Mouse (Mus musculus): ENCODE data around the gene Klhl29. TPM values are rescaled to one million over a fixed set of nuclear protein-coding genes. Genes with fewer than 3 reads are reported as not detected.

Gene Klhl29
- polyA plus RNA-seq, 1 experiment = not detected

GRCm38 (mm10) chr12:5330496-5331070 lies 44.9 kb downstream of the Klhl29 start:
- no peaks in the 10 kb centered on the region for H3K79me3 ChIP-seq (ENCODE audit: low read depth)
- no peaks in the 10 kb centered on the region for H3K79me2 ChIP-seq (ENCODE audit: control insufficient read depth, insufficient read depth)
- no peaks in the 10 kb centered on the region for H3K27me3 ChIP-seq (ENCODE audit: control insufficient read depth, insufficient read depth, insufficient read length)
- no peaks in the 10 kb centered on the region for H3K36me3 ChIP-seq (ENCODE audit: control insufficient read depth, insufficient read depth)
- no peak for TF ChIP-seq CTCF (IDR thresholded peaks at IDR 0.05; ENCODE audit: control insufficient read depth, insufficient read depth, insufficient read length)
- TF ChIP-seq MYOG (IDR thresholded peaks at IDR 0.05; ENCODE audit: control insufficient read depth, extremely low read depth, insufficient read length) = no peak
- TF ChIP-seq CEBPB (IDR thresholded peaks at IDR 0.05; ENCODE audit: low read depth) = no peak
- no peak for TF ChIP-seq USF1 (IDR thresholded peaks at IDR 0.05; ENCODE audit: low read depth)
- no peak overlapping the region for H3K4me3 ChIP-seq (ENCODE audit: insufficient read depth, poor library complexity, severe bottlenecking)
- no peak overlapping the region for H3ac ChIP-seq (ENCODE audit: control insufficient read depth, insufficient read length, low read depth)

- no peaks in the 10 kb centered on the region for H3K79me2 ChIP-seq (ENCODE audit: control insufficient read depth, insufficient read depth)
- no peaks in the 10 kb centered on the region for H3K36me3 ChIP-seq (ENCODE audit: control insufficient read depth, insufficient read depth)
- no peak overlapping the region for H3ac ChIP-seq (ENCODE audit: control insufficient read depth, insufficient read length, low read depth)
- no peaks in the 10 kb centered on the region for H3K79me3 ChIP-seq (ENCODE audit: low read depth)
- no peak overlapping the region for H3K4me3 ChIP-seq (ENCODE audit: insufficient read depth, poor library complexity, severe bottlenecking)
- H3K27me3 ChIP-seq (ENCODE audit: control insufficient read depth, insufficient read depth, insufficient read length) = no peaks in the 10 kb centered on the region
- TF ChIP-seq MAX (IDR thresholded peaks at IDR 0.05) = no peak
- TF ChIP-seq FOSL1 (IDR thresholded peaks at IDR 0.05; ENCODE audit: insufficient read depth, low read length, poor library complexity, severe bottlenecking) = no peak
- no peak for TF ChIP-seq CEBPB (IDR thresholded peaks at IDR 0.05; ENCODE audit: low read depth)
- TF ChIP-seq MYOD1 (IDR thresholded peaks at IDR 0.05; ENCODE audit: control insufficient read depth, insufficient read length, low read depth) = no peak
- TF ChIP-seq MYOG (IDR thresholded peaks at IDR 0.05; ENCODE audit: control insufficient read depth, extremely low read depth, insufficient read length) = no peak
- TF ChIP-seq USF1 (IDR thresholded peaks at IDR 0.05; ENCODE audit: low read depth) = no peak
- no peak for TF ChIP-seq CTCF (IDR thresholded peaks at IDR 0.05; ENCODE audit: control insufficient read depth, insufficient read depth, insufficient read length)
These were observed 52.9 kb downstream of the Klhl29 start for GRCm38 (mm10) chr12:5322444-5323087.

DNA sequence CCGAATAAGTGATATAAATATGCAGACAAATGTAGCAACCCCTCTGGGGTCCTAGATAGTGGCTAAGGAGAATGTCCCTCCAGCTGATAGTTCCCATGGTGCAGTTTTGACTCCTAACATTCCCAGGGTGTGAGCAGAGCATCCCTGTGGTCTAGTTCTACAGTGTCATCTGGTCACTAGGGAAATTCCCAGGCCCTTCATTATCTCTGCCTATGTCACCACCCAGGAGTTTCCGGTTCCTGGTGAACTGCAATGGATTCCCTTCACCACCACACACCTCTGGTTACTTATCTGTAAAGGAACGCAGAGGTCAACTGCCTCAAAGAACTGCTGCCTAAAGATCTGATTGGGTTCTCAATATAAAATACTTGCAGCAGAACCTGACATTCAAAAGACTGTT lies 54.5 kb downstream of the Klhl29 start:
- Histone ChIP-seq H3K79me2 (ENCODE audit: control insufficient read depth, insufficient read depth) (no peaks in the 10 kb centered on the region), H3K27me3 (ENCODE audit: control insufficient read depth, insufficient read depth, insufficient read length) (no peaks in the 10 kb centered on the region), H3K79me3 (ENCODE audit: low read depth) (no peaks in the 10 kb centered on the region), H3K4me3 (ENCODE audit: insufficient read depth, poor library complexity, severe bottlenecking) (no peak overlapping the region), H3ac (ENCODE audit: control insufficient read depth, insufficient read length, low read depth) (no peak overlapping the region), H3K36me3 (ENCODE audit: control insufficient read depth, insufficient read depth) (no peaks in the 10 kb centered on the region)
- TF ChIP-seq FOSL1 (IDR thresholded peaks at IDR 0.05; ENCODE audit: insufficient read depth, low read length, poor library complexity, severe bottlenecking) (no peak), CTCF (IDR thresholded peaks at IDR 0.05; ENCODE audit: control insufficient read depth, insufficient read depth, insufficient read length) (no peak), CEBPB (IDR thresholded peaks at IDR 0.05; ENCODE audit: low read depth) (no peak), MYOD1 (IDR thresholded peaks at IDR 0.05; ENCODE audit: control insufficient read depth, insufficient read length, low read depth) (no peak), MYOG (IDR thresholded peaks at IDR 0.05; ENCODE audit: control insufficient read depth, extremely low read depth, insufficient read length) (no peak), MAX (IDR thresholded peaks at IDR 0.05) (no peak), USF1 (IDR thresholded peaks at IDR 0.05; ENCODE audit: low read depth) (no peak)

DNA sequence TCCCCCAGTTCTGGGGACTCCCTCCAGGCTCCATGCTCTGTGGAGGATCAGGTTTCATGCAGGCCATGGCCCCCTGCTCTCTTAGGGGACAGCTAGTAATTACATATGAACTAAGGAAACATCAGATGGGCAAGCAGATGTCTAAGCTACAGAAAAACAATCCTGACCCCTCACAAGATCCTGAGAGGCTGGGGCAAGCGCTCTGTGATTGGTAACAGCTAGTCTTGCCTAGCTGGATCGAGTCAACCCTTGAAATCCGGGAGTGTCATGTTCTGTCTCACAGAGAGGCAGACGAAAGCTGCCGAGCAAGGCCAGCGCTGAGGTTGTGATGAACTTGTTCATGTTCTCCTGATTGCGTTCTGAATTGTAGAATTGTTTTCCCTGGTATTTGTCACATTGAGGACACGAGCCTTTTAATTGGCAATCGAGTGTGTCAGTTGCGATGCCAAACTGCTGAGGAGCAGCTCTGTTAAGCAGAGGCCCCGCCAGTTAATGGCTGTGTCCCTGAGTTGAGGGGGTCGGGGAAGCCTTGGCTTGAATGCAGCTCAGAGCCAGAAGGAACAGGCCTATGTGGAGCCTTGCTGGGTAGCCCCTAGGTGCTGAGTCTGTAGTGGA lies 56.0 kb downstream of the Klhl29 start:
- no peaks in the 10 kb centered on the region for H3K36me3 ChIP-seq (ENCODE audit: control insufficient read depth, insufficient read depth)
- no peak overlapping the region for H3K4me3 ChIP-seq (ENCODE audit: insufficient read depth, poor library complexity, severe bottlenecking)
- H3K27me3 ChIP-seq (ENCODE audit: control insufficient read depth, insufficient read depth, insufficient read length) = no peaks in the 10 kb centered on the region
- no peaks in the 10 kb centered on the region for H3K79me3 ChIP-seq (ENCODE audit: low read depth)
- H3K79me2 ChIP-seq (ENCODE audit: control insufficient read depth, insufficient read depth) = no peaks in the 10 kb centered on the region
- no peak overlapping the region for H3ac ChIP-seq (ENCODE audit: control insufficient read depth, insufficient read length, low read depth)
- TF ChIP-seq CTCF (IDR thresholded peaks at IDR 0.05; ENCODE audit: control insufficient read depth, insufficient read depth, insufficient read length) (no peak), MYOD1 (IDR thresholded peaks at IDR 0.05; ENCODE audit: control insufficient read depth, insufficient read length, low read depth) (no peak), CEBPB (IDR thresholded peaks at IDR 0.05; ENCODE audit: low read depth) (no peak), MYOG (IDR thresholded peaks at IDR 0.05; ENCODE audit: control insufficient read depth, extremely low read depth, insufficient read length) (no peak), FOSL1 (IDR thresholded peaks at IDR 0.05; ENCODE audit: insufficient read depth, low read length, poor library complexity, severe bottlenecking) (no peak), USF1 (IDR thresholded peaks at IDR 0.05; ENCODE audit: low read depth) (no peak), MAX (IDR thresholded peaks at IDR 0.05) (no peak)

DNA sequence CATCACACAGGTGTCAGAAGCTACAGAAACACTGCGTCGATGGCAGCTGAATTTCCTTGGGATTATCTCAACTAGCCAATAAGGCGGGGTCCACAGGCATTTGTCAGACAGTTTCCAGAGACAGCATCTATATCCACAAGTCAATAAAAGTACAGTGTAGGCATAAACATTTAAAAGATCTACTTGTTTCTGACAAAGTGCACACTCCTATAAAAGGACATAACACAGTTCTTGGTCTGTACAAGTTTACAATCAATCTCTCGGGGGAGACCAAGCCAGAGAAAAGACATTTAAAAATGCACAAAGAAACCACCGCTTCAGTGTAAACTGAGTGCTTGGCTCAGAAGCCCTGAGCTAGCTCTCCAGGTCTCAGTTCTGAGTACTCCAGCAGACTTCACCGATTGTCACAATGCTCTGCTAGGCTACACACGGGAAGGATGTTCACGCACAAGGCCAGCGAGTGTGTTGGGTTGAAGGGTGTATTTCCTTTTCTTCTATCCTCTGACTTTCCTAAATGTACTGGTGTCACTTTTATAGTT lies 59.4 kb downstream of the Klhl29 start:
- no peak for TF ChIP-seq USF1 (IDR thresholded peaks at IDR 0.05; ENCODE audit: low read depth)
- TF ChIP-seq CEBPB (IDR thresholded peaks at IDR 0.05; ENCODE audit: low read depth) = no peak
- TF ChIP-seq MYOD1 (IDR thresholded peaks at IDR 0.05; ENCODE audit: control insufficient read depth, insufficient read length, low read depth) = no peak
- no peak for TF ChIP-seq CTCF (IDR thresholded peaks at IDR 0.05; ENCODE audit: control insufficient read depth, insufficient read depth, insufficient read length)
- no peak for TF ChIP-seq FOSL1 (IDR thresholded peaks at IDR 0.05; ENCODE audit: insufficient read depth, low read length, poor library complexity, severe bottlenecking)
- no peak for TF ChIP-seq MYOG (IDR thresholded peaks at IDR 0.05; ENCODE audit: control insufficient read depth, extremely low read depth, insufficient read length)
- no peak for TF ChIP-seq MAX (IDR thresholded peaks at IDR 0.05)
- H3K79me3 ChIP-seq (ENCODE audit: low read depth) = no peaks in the 10 kb centered on the region
- H3ac ChIP-seq (ENCODE audit: control insufficient read depth, insufficient read length, low read depth) = no peak overlapping the region
- H3K79me2 ChIP-seq (ENCODE audit: control insufficient read depth, insufficient read depth) = no peaks in the 10 kb centered on the region
- no peaks in the 10 kb centered on the region for H3K27me3 ChIP-seq (ENCODE audit: control insufficient read depth, insufficient read depth, insufficient read length)
- H3K36me3 ChIP-seq (ENCODE audit: control insufficient read depth, insufficient read depth) = no peaks in the 10 kb centered on the region
- no peak overlapping the region for H3K4me3 ChIP-seq (ENCODE audit: insufficient read depth, poor library complexity, severe bottlenecking)

All from C2C12 (cell line).